Mouse (Mus musculus) megakaryocyte, embryonic 14.5 days (primary cell): ENCODE results near the gene Rcor1.

Source experiments
- FLI1 ChIP-seq: IDR thresholded peaks from 2 replicates; pipeline ENCODE4 v1.6.1; 2012; ENCODE audit warnings: low read length, inconsistent platforms, mixed read lengths
- GATA1 ChIP-seq: IDR thresholded peaks from 3 replicates; pipeline ENCODE4 v1.6.1; 2012; ENCODE audit warnings: mixed read lengths, low read length, inconsistent platforms, borderline replicate concordance

- TF ChIP-seq GATA1 (no peak), FLI1 (no peak)
Observed at GRCm38 (mm10) chr12:110993226-110993625, 45.9 kb upstream of the Rcor1 start.
